ENCODE assay signal across 21 mouse cellular contexts in the genomic region with DNA sequence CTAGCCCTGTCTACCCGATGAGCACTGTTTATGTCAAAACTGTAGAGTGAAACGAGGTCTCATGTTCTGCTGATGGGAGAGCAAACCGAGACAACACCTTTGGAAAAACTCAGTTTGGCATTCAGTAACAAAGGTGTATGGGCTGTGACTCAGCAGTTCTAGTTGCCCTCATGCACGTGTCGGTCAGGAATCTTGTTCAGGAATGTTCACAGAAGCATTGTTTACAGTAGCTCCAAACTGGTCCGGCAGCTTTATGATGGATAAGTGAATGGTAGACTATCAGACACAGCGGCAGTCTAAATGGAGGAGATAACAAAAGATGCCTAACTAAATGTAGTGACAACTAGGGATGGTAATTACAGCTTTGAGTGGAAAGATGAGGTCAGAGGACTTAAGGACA. TPM values are rescaled to one million over a fixed set of nuclear protein-coding genes. Genes with fewer than 3 reads are reported as not detected.
DNase-seq lines count a peak whose midpoint lies in the region; ATAC-seq lines count a peak whose summit lies in the region.
"Had no signal": no experiment of that assay in that cellular context is flagged by ENCODE, and none has a peak within 500 bp of the region (broad histone marks: within the 10 kb centered on the region; RNA-seq: fewer than 3 reads in every experiment).

No protein-coding gene starts in this region.

- no peaks in the 10 kb centered on the region for H3K27me3 ChIP-seq in midbrain, embryonic 13.5 days
- H3K27me3 ChIP-seq: embryonic facial prominence, embryonic 13.5 days; liver, embryonic 13.5 days; neural tube, embryonic 15.5 days had no signal

- intact Hi-C loops in left cerebral cortex, postnatal 25 days (cut with DNase I), result no loop called here

- no peak overlapping the region for H3K4me3 ChIP-seq in midbrain, embryonic 13.5 days (replicated peaks)
- H3K4me3 ChIP-seq: embryonic facial prominence, embryonic 13.5 days; forebrain, embryonic 10.5 days; hindbrain, embryonic 10.5 days; liver, embryonic 13.5 days; neural tube, embryonic 15.5 days had no signal

- WGBS in midbrain, embryonic 13.5 days, result 89% methylated on average over 7 of the region's 7 CpGs

- H3K4me1 ChIP-seq in midbrain, embryonic 13.5 days (replicated peaks), result no peaks in the 10 kb centered on the region
- H3K4me1 ChIP-seq: embryonic facial prominence, embryonic 13.5 days; forebrain, embryonic 10.5 days; hindbrain, embryonic 10.5 days; liver, embryonic 13.5 days; neural tube, embryonic 15.5 days had no signal

- H3K9me3 ChIP-seq in midbrain, embryonic 13.5 days, result no peaks in the 10 kb centered on the region
- H3K9me3 ChIP-seq: embryonic facial prominence, embryonic 13.5 days; forebrain, embryonic 10.5 days; hindbrain, embryonic 10.5 days; liver, embryonic 13.5 days; neural tube, embryonic 15.5 days had no signal

- H3K36me3 ChIP-seq in midbrain, embryonic 13.5 days, result no peaks in the 10 kb centered on the region
- H3K36me3 ChIP-seq: embryonic facial prominence, embryonic 13.5 days; forebrain, embryonic 10.5 days; hindbrain, embryonic 10.5 days; liver, embryonic 13.5 days; neural tube, embryonic 15.5 days had no signal

- no peak overlapping the region for H3K9ac ChIP-seq in midbrain, embryonic 13.5 days (replicated peaks)
- H3K9ac ChIP-seq: embryonic facial prominence, embryonic 13.5 days; liver, embryonic 13.5 days; neural tube, embryonic 15.5 days had no signal

- H3K27ac ChIP-seq in midbrain, embryonic 13.5 days, result no peak overlapping the region
- H3K27ac ChIP-seq: embryonic facial prominence, embryonic 13.5 days; forebrain, embryonic 10.5 days; hindbrain, embryonic 10.5 days; liver, embryonic 13.5 days; neural tube, embryonic 15.5 days had no signal

- H3K4me2 ChIP-seq in midbrain, embryonic 13.5 days (replicated peaks), result no peak overlapping the region
- H3K4me2 ChIP-seq: embryonic facial prominence, embryonic 13.5 days; liver, embryonic 13.5 days; neural tube, embryonic 15.5 days had no signal

- DNase-seq in ES-CJ7 (ENCODE audit: low read depth, low spot score) (peak; percentile 17), R1 (ENCODE audit: low read depth, low spot score) (peak; percentile 71)
- DNase-seq in lung, adult 18-20 months, result peak; percentile 66 to 80
- peak; percentile 78 for DNase-seq in lung, postnatal 36 days
- no peak for DNase-seq in frontal cortex, postnatal 10 days (ENCODE audit: low spot score in 2 of 2)
- DNase-seq in left cerebral cortex, postnatal 25 days (ENCODE audit: low spot score in 2 of 2), result no peak
- DNase-seq: cerebellum, postnatal 25 days; liver, embryonic 13.5 days; thymus, postnatal 36 days had no signal

- no peak for ATAC-seq in midbrain, embryonic 13.5 days
- ATAC-seq: activated CD4-positive, CD25-positive, alpha-beta regulatory T cell, adult 4 months had no signal

RNA-seq across cellular contexts. Expression of gene Ccl20, which starts 19.3 kb away (rescaled TPM):
- not detected in 2 replicates for polyA plus RNA-seq in midbrain, embryonic 13.5 days (2015; fragmentation: Nextera tagmentation; extraction: Ambion mirVana)
- total RNA-seq in left cerebral cortex, postnatal 25 days (2021), result not detected
- total RNA-seq: adrenal gland, postnatal 4 days; gastrocnemius, postnatal 4 days; layer of hippocampus, postnatal 10 days; megakaryocyte-erythroid progenitor cell, adult 5-6 weeks had no signal
- polyA plus RNA-seq: embryonic facial prominence, embryonic 13.5 days; forebrain, embryonic 10.5 days; limb, embryonic 11.5 days; neural tube, embryonic 15.5 days; testis, adult 2 months had no signal

RNA-seq across cellular contexts. Expression of gene Daw1, which starts 23.7 kb away (rescaled TPM):
- polyA plus RNA-seq in midbrain, embryonic 13.5 days (2015; fragmentation: Nextera tagmentation; extraction: Ambion mirVana), result 0.40 and 0.81 TPM in 2 replicates
- under 1 TPM; 0.32 to 0.39 TPM for total RNA-seq in left cerebral cortex, postnatal 25 days (2021)
- total RNA-seq: gastrocnemius, postnatal 4 days; megakaryocyte-erythroid progenitor cell, adult 5-6 weeks had no signal
- polyA plus RNA-seq: embryonic facial prominence, embryonic 13.5 days; liver, embryonic 13.5 days had no signal

Comparison
In these comparisons a context has a peak if more than half of its experiments do, and no peak if none do; other contexts are left out.
1. DNase-seq: peak in ES-CJ7 (single experiment), R1 (single experiment), lung, adult 18-20 months (2 of 2) and lung, postnatal 36 days (single experiment); none in frontal cortex, postnatal 10 days (0 of 2) and left cerebral cortex, postnatal 25 days (0 of 2).